Mouse (Mus musculus) G1E (cell line): ENCODE data around the gene Esyt1.
"Not testable (repeated sequence)": the region's sequence is repeated elsewhere in the genome, so short reads cannot be mapped to it uniquely, and the experiment has no call there.

ENCODE experiments used
- CTCF ChIP-seq: IDR thresholded peaks from 2 replicates; pipeline ENCODE4 v1.5.1; 2012; ENCODE audit warnings: low read depth, low read length, inconsistent platforms, mixed read lengths
- GATA1 ChIP-seq: IDR thresholded peaks from 2 replicates; pipeline ENCODE4 v1.6.1; 2012; ENCODE audit warnings: borderline replicate concordance, low read length, inconsistent platforms, mixed read lengths
- TAL1 ChIP-seq: conservative IDR thresholded peaks from 2 replicates; pipeline ENCODE4 v1.6.1; 2012; ENCODE audit warnings: low read depth, low read length, inconsistent platforms, mixed read lengths

DNA sequence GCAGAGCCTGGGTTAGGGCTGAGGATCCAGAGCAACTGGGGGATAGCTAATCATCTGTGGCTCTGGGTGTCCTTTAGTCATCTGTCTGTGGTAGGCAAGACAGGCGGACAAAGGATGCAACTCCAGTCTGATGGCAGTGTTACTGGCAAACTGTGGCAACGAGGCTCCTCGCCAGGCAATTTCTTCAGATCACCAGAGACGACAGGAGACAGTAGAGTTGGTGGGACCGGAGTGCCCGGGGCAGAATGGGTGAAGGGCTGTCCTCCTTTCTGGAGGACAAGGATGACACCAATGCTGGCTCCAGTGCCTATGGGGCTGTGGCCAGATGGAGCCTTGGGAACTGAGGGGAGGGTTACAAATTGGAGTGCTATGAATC, 24.0 kb upstream of the Esyt1 start:
- not testable (repeated sequence) for TF ChIP-seq GATA1, CTCF, TAL1
